Mouse (Mus musculus): ENCODE results near the gene Cdc27.

GRCm38 (mm10) chr11:104568326-104568725 is 17.9 kb upstream of the Cdc27 start:
- TF ChIP-seq CTCF (IDR thresholded peaks at IDR 0.05; ENCODE audit: control insufficient read depth, insufficient read depth, low read length) (no peak), POLR2A (IDR thresholded peaks at IDR 0.05; ENCODE audit: borderline replicate concordance, control insufficient read depth, low read depth, low read length) (no peak)
